7 mouse cellular contexts compared by ENCODE assay signal in the genomic region with DNA sequence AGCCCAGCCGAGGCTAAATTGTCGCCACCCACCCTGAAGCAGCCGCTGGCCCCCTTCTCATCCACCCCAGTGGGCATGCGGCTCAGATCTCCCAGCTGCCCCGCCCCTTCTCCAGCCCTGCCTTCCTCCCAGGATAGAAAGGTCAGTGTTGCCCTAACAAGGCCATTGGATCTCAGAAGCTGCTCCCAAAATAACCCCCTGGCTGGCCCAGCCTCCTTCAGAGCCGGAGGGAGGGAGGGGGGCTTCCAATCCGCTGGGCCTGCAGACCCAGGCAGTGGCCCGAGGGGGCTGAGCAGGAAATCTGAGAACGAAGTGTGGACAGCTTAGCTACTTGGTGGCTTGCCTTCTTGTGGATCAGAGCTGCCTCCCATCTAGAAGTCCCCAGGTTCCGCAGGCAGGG. TPM values are rescaled to one million over a fixed set of nuclear protein-coding genes. Genes with fewer than 3 reads are reported as not detected.
DNase-seq lines count a peak whose midpoint lies in the region; ATAC-seq and TF ChIP-seq lines count a peak whose summit lies in the region.

A gene (minus strand): TSS at position 89 of the 400 bp plus-strand sequence.

- peak; percentile 71 for DNase-seq in adrenal gland, adult 2 months
- peak; percentile 77 for DNase-seq in embryo, embryonic 11 days
- DNase-seq in limb, embryonic 14.5 days (ENCODE audit: low spot score): peak; percentile 13
- peak; percentile 93 for DNase-seq in skeletal muscle tissue, adult 2 months (ENCODE audit: low read depth, low spot score)
- no peak for DNase-seq in layer of hippocampus, adult 11-12 months (ENCODE audit: low spot score)

- WGBS in heart, embryonic 13.5 days: 4% methylated on average over 10 of the region's 10 CpGs
- WGBS in limb, embryonic 14.5 days: 9% methylated on average over 10 of the region's 10 CpGs

- peaks cover 41% of the 10 kb centered on the region for H3K4me1 ChIP-seq in heart, embryonic 13.5 days
- peaks cover 6% of the 10 kb centered on the region; the same call in 1 of the 2 replicates for H3K4me1 ChIP-seq in limb, embryonic 14.5 days (ENCODE audit: control insufficient read depth, insufficient read depth, low read length)

- H3K4me2 ChIP-seq in heart, embryonic 13.5 days: peak within 1 kb of the TSS; percentile 70
- H3K4me2 ChIP-seq in limb, embryonic 14.5 days (replicated peaks; ENCODE audit: low read depth, low read length, severe bottlenecking): peak within 1 kb of the TSS; percentile 32; the same call in 1 of the 2 replicates

- H3K27ac ChIP-seq in heart, embryonic 13.5 days (replicated peaks): peak within 1 kb of the TSS; percentile 98
- H3K27ac ChIP-seq in limb, embryonic 14.5 days (replicated peaks; ENCODE audit: low read depth, low read length): 0 out of 2 replicates have a peak within 1 kb of the TSS, but pooled peaks have one; percentile 19

- H3K9me3 ChIP-seq in heart, embryonic 13.5 days: no peaks in the 10 kb centered on the region
- H3K9me3 ChIP-seq in limb, embryonic 14.5 days (ENCODE audit: control insufficient read depth, low read length): no peaks in the 10 kb centered on the region

- H3K4me3 ChIP-seq in heart, embryonic 13.5 days: peak within 1 kb of the TSS; percentile 77
- 0 out of 2 replicates have a peak within 1 kb of the TSS, but pooled peaks have one; percentile 7 for H3K4me3 ChIP-seq in limb, embryonic 14.5 days (replicated peaks; ENCODE audit: low read length)

- H3K27me3 ChIP-seq in heart, embryonic 13.5 days (replicated peaks): no peaks in the 10 kb centered on the region
- no peaks in the 10 kb centered on the region for H3K27me3 ChIP-seq in limb, embryonic 14.5 days (ENCODE audit: control insufficient read depth, insufficient read depth, low read length)

- no peaks in the 10 kb centered on the region for H3K36me3 ChIP-seq in heart, embryonic 13.5 days
- H3K36me3 ChIP-seq in limb, embryonic 14.5 days (ENCODE audit: control insufficient read depth, insufficient read depth, low read length): no peaks in the 10 kb centered on the region

- peak; percentile 77 for ATAC-seq in heart, embryonic 13.5 days (ENCODE audit: extremely low read depth, insufficient number of reproducible peaks, low FRiP score, low TSS enrichment)
- peak; percentile 80 for ATAC-seq in limb, embryonic 14.5 days (ENCODE audit: low FRiP score, low read depth)
- no peak for ATAC-seq in megakaryocyte progenitor cell, adult 5-6 weeks (replicated peaks; ENCODE audit: poor library complexity)

- TF ChIP-seq POLR2A in limb, embryonic 14.5 days (IDR thresholded peaks at IDR 0.05; ENCODE audit: borderline replicate concordance, extremely low read depth, insufficient read depth, insufficient read length): no peak

- H3K9ac ChIP-seq in heart, embryonic 13.5 days: peak within 1 kb of the TSS; percentile 98
- H3K9ac ChIP-seq in limb, embryonic 14.5 days (ENCODE audit: low read depth, low read length, severe bottlenecking): peak within 1 kb of the TSS; percentile 22; the same call in 1 of the 2 replicates

RNA-seq across cellular contexts. Expression of the gene that starts here (rescaled TPM):
- 1 to 10 TPM; 3.1 to 6.2 TPM for total RNA-seq in adrenal gland, adult 2 months (2021)
- polyA plus RNA-seq in adrenal gland, adult 2 months (2012; rRNA removed): 8.2 and 8.3 TPM in 2 replicates
- 41.5 and 42.9 TPM in 2 replicates for polyA plus RNA-seq in heart, embryonic 13.5 days (2015; fragmentation: Nextera tagmentation; extraction: Ambion mirVana)
- polyA plus RNA-seq in limb, embryonic 14.5 days (2012; rRNA removed): 8.2 and 9.9 TPM in 2 replicates
- polyA plus RNA-seq in limb, embryonic 14.5 days (2014; fragmentation: Nextera tagmentation; extraction: Ambion mirVana): 2.1 and 2.6 TPM in 2 replicates
- total RNA-seq in megakaryocyte progenitor cell, adult 5-6 weeks (2015): not detected in 2 replicates
- not detected in 2 replicates for total RNA-seq in megakaryocyte progenitor cell, adult 5-6 weeks (2017)

Comparison
In these comparisons a context has a peak if more than half of its experiments do, and no peak if none do; other contexts are left out.
1. RNA of the gene that starts here (total RNA-seq): 3.1 to 6.2 TPM in adrenal gland, adult 2 months; not detected in megakaryocyte progenitor cell, adult 5-6 weeks; every median in the first group is over 4 times any median in the second.